Comparison of ENCODE assay signal across 8 mouse cellular contexts in genomic region chr14:73142421-73142895, GRCm38 (mm10). TPM values are rescaled to one million over a fixed set of nuclear protein-coding genes. Genes with fewer than 3 reads are reported as not detected.
DNase-seq lines count a peak whose midpoint lies in the region; ATAC-seq and TF ChIP-seq lines count a peak whose summit lies in the region.

No protein-coding gene starts in this region.

- peak overlapping the region; percentile 94 for H3K4me3 ChIP-seq in thymus, adult 2 months (ENCODE audit: control insufficient read depth, insufficient read depth, low read length)
- peak overlapping the region; percentile 70 for H3K4me3 ChIP-seq in forebrain, embryonic 15.5 days
- H3K4me3 ChIP-seq in limb, embryonic 14.5 days (replicated peaks; ENCODE audit: low read length): peak overlapping the region; percentile 67

- intact Hi-C loops in heart, postnatal 10 days (cut with DNase I): loop anchor here (2.0 kb wide), 2 partner anchors 16 to 24 kb away; no protein-coding TSS in a partner anchor

- no peaks in the 10 kb centered on the region for H3K36me3 ChIP-seq in thymus, adult 2 months (ENCODE audit: control insufficient read depth, insufficient read depth, low read length)
- H3K36me3 ChIP-seq in forebrain, embryonic 15.5 days: peaks cover 5% of the 10 kb centered on the region; the same call in 1 of the 2 replicates
- no peaks in the 10 kb centered on the region; the same call in 1 of the 2 replicates for H3K36me3 ChIP-seq in limb, embryonic 14.5 days (ENCODE audit: control insufficient read depth, insufficient read depth, low read length)

- no peaks in the 10 kb centered on the region for H3K27me3 ChIP-seq in thymus, adult 2 months (ENCODE audit: control insufficient read depth, insufficient read depth, low read length)
- no peaks in the 10 kb centered on the region for H3K27me3 ChIP-seq in forebrain, embryonic 15.5 days
- H3K27me3 ChIP-seq in limb, embryonic 14.5 days (ENCODE audit: control insufficient read depth, insufficient read depth, low read length): no peaks in the 10 kb centered on the region

- H3K27ac ChIP-seq in thymus, adult 2 months (ENCODE audit: control insufficient read depth, insufficient read depth, low read length): peak overlapping the region; percentile 98
- peak overlapping the region; percentile 97 for H3K27ac ChIP-seq in forebrain, embryonic 15.5 days (replicated peaks)
- H3K27ac ChIP-seq in limb, embryonic 14.5 days (replicated peaks; ENCODE audit: low read depth, low read length): peak overlapping the region; percentile 99

- H3K9ac ChIP-seq in forebrain, embryonic 15.5 days (replicated peaks): peak overlapping the region; percentile 93
- peak overlapping the region; percentile 96 for H3K9ac ChIP-seq in limb, embryonic 14.5 days (ENCODE audit: low read depth, low read length, severe bottlenecking)

- peak; percentile 31 for DNase-seq in heart, adult 8-10 months (ENCODE audit: low spot score)
- DNase-seq in heart, postnatal 10 days: no peak
- no peak for DNase-seq in thymus, adult 2 months
- no peak for DNase-seq in thymus, postnatal 14 days
- DNase-seq in limb, embryonic 14.5 days (ENCODE audit: low spot score): peak; percentile 70
- DNase-seq in skeletal muscle tissue, adult 2 months (ENCODE audit: low read depth, low spot score): peak; percentile 15
- DNase-seq in spleen, adult 18-20 months: no peak

- H3K4me1 ChIP-seq in thymus, adult 2 months (replicated peaks; ENCODE audit: control insufficient read depth, insufficient read depth, low read length): peaks cover 24% of the 10 kb centered on the region
- H3K4me1 ChIP-seq in forebrain, embryonic 15.5 days: peaks cover 25% of the 10 kb centered on the region
- H3K4me1 ChIP-seq in limb, embryonic 14.5 days (ENCODE audit: control insufficient read depth, insufficient read depth, low read length): 0 out of 2 replicates have a peak, but pooled peaks cover 12% of the 10 kb centered on the region

- WGBS in thymus, adult 2 months: 3% methylated on average over 11 of the region's 11 CpGs
- WGBS in forebrain, embryonic 15.5 days: 0% methylated on average over 11 of the region's 11 CpGs
- under 1% methylated on average over 11 of the region's 11 CpGs for WGBS in limb, embryonic 14.5 days

- no peak for TF ChIP-seq POLR2A in thymus, adult 2 months (IDR thresholded peaks at IDR 0.05; ENCODE audit: control insufficient read depth, extremely low read depth, insufficient read depth, low read length, poor library complexity)
- TF ChIP-seq POLR2A in limb, embryonic 14.5 days (IDR thresholded peaks at IDR 0.05; ENCODE audit: borderline replicate concordance, extremely low read depth, insufficient read depth, insufficient read length): no peak

- no peak for TF ChIP-seq CTCF in thymus, adult 2 months (IDR thresholded peaks at IDR 0.05; ENCODE audit: borderline replicate concordance, control insufficient read depth, extremely low read depth, insufficient read depth, low read length, poor library complexity)

- H3K9me3 ChIP-seq in forebrain, embryonic 15.5 days: no peaks in the 10 kb centered on the region
- H3K9me3 ChIP-seq in limb, embryonic 14.5 days (ENCODE audit: control insufficient read depth, low read length): no peaks in the 10 kb centered on the region

- peak overlapping the region; percentile 59 for H3K4me2 ChIP-seq in forebrain, embryonic 15.5 days (replicated peaks)
- H3K4me2 ChIP-seq in limb, embryonic 14.5 days (replicated peaks; ENCODE audit: low read depth, low read length, severe bottlenecking): peak overlapping the region; percentile 75

- peak; percentile 12 for ATAC-seq in forebrain, embryonic 15.5 days (replicated peaks)
- peak; percentile 56; the same call in 1 of the 2 replicates for ATAC-seq in limb, embryonic 14.5 days (ENCODE audit: low FRiP score, low read depth)

RNA-seq across cellular contexts. Expression of gene Rcbtb2, which starts 19.6 kb away (rescaled TPM):
- 10 to 100 TPM; 18.2 to 30.9 (median 21.1) TPM for total RNA-seq in heart, adult 8-10 months (2022)
- 10 to 100 TPM; 34.1 to 40.0 TPM for total RNA-seq in heart, postnatal 10 days (2021)
- polyA plus RNA-seq in thymus, adult 2 months (2012; rRNA removed): 168 and 169 TPM in 2 replicates
- 87.5 and 90.8 TPM in 2 replicates for polyA plus RNA-seq in forebrain, embryonic 15.5 days (2015; fragmentation: Nextera tagmentation; extraction: Ambion mirVana)
- polyA plus RNA-seq in limb, embryonic 14.5 days (2012; rRNA removed): 87.0 and 90.9 TPM in 2 replicates
- polyA plus RNA-seq in limb, embryonic 14.5 days (2014; fragmentation: Nextera tagmentation; extraction: Ambion mirVana): 98.8 and 111 TPM in 2 replicates

Comparison
In these comparisons a context has a peak if more than half of its experiments do, and no peak if none do; other contexts are left out.
1. DNase-seq: peak in heart, adult 8-10 months (single experiment), limb, embryonic 14.5 days (single experiment) and skeletal muscle tissue, adult 2 months (single experiment); none in heart, postnatal 10 days (0 of 2), thymus, adult 2 months (single experiment), thymus, postnatal 14 days (single experiment) and spleen, adult 18-20 months (0 of 2).
2. Peak in every context shown above with its lines, with median percentiles within 50 percentile points of each other: H3K27ac ChIP-seq and H3K4me3 ChIP-seq.